Mouse (Mus musculus) neural tube, postnatal 0 days (tissue): Measurements from ENCODE around the gene Gm6509. TPM values are rescaled to one million over a fixed set of nuclear protein-coding genes. Genes with fewer than 3 reads are reported as not detected.

ENCODE experiments used
- polyA plus RNA-seq: library from polyadenylated mRNA; unstranded; fragments of >200 nt; fragmentation: Nextera tagmentation; extraction: Ambion mirVana; gene quantifications from 2 replicates; pipeline ENCODE4 v1.2.1, GENCODE M21; 2015

Gene Gm6509
- not detected in 2 replicates for polyA plus RNA-seq

DNA sequence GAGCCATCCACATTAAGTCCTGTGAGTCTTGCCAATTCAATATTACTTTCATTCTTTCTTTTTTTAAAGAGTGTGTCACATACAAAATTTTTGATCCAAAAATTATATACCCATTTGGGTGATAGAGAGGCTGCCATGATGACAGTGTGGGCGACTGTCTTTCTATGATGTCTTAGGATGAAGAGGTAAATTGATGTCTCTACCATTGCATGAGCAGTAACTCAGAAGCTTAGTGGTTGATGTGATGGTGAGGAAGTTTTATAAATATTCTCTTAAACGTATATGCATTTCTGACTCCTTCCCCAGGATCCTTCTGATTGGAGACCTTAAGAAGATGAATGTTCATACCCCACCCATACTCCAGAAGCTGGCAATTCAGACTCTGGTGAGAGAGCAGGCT, at the start of gene Gm6509:
TSS of gene Gm6509 (plus strand) at position 301 of the 400 bp plus-strand sequence.

DNA sequence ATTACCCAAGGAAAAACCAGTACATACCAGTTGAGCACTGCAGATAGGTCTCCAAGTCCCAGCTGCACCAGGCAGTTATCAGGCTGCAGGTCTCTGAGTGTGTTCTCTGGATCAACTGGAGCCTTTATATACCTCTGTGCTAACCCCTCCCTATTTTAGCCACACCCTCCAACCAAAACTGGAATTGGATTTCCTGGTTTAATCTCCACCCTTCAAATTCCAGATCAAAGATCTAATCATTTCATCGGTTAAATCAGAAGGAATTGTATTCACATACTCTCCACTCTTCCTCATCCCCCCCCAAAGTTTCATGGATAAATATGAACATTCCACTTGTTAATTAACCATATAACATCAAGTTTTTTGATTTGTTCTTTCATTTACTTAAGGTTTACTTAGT, 7.5 kb upstream of the Gm6509 start, which contains the start of gene Gm3147:
TSS of gene Gm3147 (minus strand) at position 101 of the 400 bp plus-strand sequence.

DNA sequence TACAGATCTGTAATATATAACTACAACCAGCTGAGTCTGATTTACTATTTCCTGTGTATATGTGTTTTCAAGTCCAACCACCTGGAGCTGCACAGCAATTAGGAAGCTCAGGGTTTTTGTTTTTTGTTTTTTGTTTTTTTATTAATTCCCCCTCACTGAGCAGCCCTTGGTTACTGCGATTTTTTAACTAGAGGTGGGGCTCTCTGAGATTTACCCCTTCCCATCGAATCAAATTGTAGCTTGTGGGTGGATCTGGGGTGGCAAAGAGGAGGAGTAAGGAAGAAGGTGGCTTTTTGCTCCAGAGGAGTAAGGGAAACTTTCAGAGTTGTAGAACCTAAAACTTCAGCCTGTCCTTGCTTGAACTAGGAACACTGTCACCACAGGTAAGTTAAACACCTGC, 24.3 kb downstream of the Gm6509 start, which contains the start of gene Gm6205:
TSS of gene Gm6205 (plus strand) at position 301 of the 400 bp plus-strand sequence.

Other genes with a start within 250 kb of the Gm6509 start
- gene Gm7682, start 178.2 kb upstream of the Gm6509 start, polyA plus RNA-seq: not detected in 2 replicates
- gene Gm3139, start 97.7 kb upstream of the Gm6509 start, polyA plus RNA-seq: not detected in 2 replicates
- not detected in 2 replicates for gene Gm3147, start 7.6 kb upstream of the Gm6509 start, polyA plus RNA-seq
- not detected in 2 replicates for gene Gm6205, start 24.4 kb downstream of the Gm6509 start, polyA plus RNA-seq
- not detected in 2 replicates for gene Gm3183, start 241.5 kb downstream of the Gm6509 start, polyA plus RNA-seq